Mouse (Mus musculus): Measurements from ENCODE around the gene Gna13. TPM values are rescaled to one million over a fixed set of nuclear protein-coding genes. Genes with fewer than 3 reads are reported as not detected.
"Not testable (repeated sequence)": the region's sequence is repeated elsewhere in the genome, so short reads cannot be mapped to it uniquely, and the experiment has no call there.

Gene Gna13
- polyA plus RNA-seq, 1 experiment from 2014 or later = 16.9 TPM

GRCm38 (mm10) chr11:109335890-109336289 is 26.7 kb upstream of the Gna13 start:
- H3K4me1 ChIP-seq = peaks cover 12% of the 10 kb centered on the region
- no peaks in the 10 kb centered on the region for H3K36me3 ChIP-seq
- H3K9me3 ChIP-seq (replicated peaks) = no peaks in the 10 kb centered on the region
- H3K4me3 ChIP-seq = no peak overlapping the region
- no peak for DNase-seq (ENCODE audit: low spot score)
- H3K27ac ChIP-seq (replicated peaks) = no peak overlapping the region
- no peaks in the 10 kb centered on the region for H3K27me3 ChIP-seq (ENCODE audit: low read depth, poor library complexity, severe bottlenecking)
- WGBS = 73% methylated on average over 6 of the region's 6 CpGs

- H3K27me3 ChIP-seq (ENCODE audit: low read depth, poor library complexity, severe bottlenecking) = no peaks in the 10 kb centered on the region
- WGBS = 96% methylated on average over 8 of the region's 8 CpGs
- no peak for DNase-seq (ENCODE audit: low spot score)
- H3K36me3 ChIP-seq = no peaks in the 10 kb centered on the region
- H3K9me3 ChIP-seq (replicated peaks) = no peaks in the 10 kb centered on the region
- H3K4me3 ChIP-seq = no peak overlapping the region
- H3K4me1 ChIP-seq = peaks cover 12% of the 10 kb centered on the region
- H3K27ac ChIP-seq (replicated peaks) = no peak overlapping the region
Observed at GRCm38 (mm10) chr11:109339155-109339938, 23.3 kb upstream of the Gna13 start.

- 87% methylated on average over 5 of the region's 5 CpGs for WGBS
- Histone ChIP-seq H3K9me3 (replicated peaks) (no peaks in the 10 kb centered on the region), H3K27ac (replicated peaks) (no peak overlapping the region), H3K4me3 (no peak overlapping the region), H3K36me3 (no peaks in the 10 kb centered on the region), H3K27me3 (ENCODE audit: low read depth, poor library complexity, severe bottlenecking) (no peaks in the 10 kb centered on the region), H3K4me1 (peaks cover 12% of the 10 kb centered on the region)
- no peak for DNase-seq (ENCODE audit: low spot score)
Observed at GRCm38 (mm10) chr11:109340541-109340940, 22.1 kb upstream of the Gna13 start.

GRCm38 (mm10) chr11:109342666-109343065 is 20.0 kb upstream of the Gna13 start:
- not testable (repeated sequence) for H3K4me3 ChIP-seq; H3K27ac ChIP-seq (replicated peaks); H3K27me3 ChIP-seq (ENCODE audit: low read depth, poor library complexity, severe bottlenecking); DNase-seq (ENCODE audit: low spot score); H3K9me3 ChIP-seq (replicated peaks); H3K36me3 ChIP-seq
- H3K4me1 ChIP-seq = peaks cover 24% of the 10 kb centered on the region
- 97% methylated on average over 3 of the region's 4 CpGs for WGBS

- H3K27me3 ChIP-seq (ENCODE audit: low read depth, poor library complexity, severe bottlenecking) = no peaks in the 10 kb centered on the region
- peak overlapping the region; percentile 55; the same call in 1 of the 2 replicates for H3K27ac ChIP-seq (replicated peaks)
- DNase-seq (ENCODE audit: low spot score) = no peak
- H3K4me3 ChIP-seq = no peak overlapping the region
- 30% methylated on average over 7 of the region's 7 CpGs for WGBS
- no peaks in the 10 kb centered on the region for H3K36me3 ChIP-seq
- H3K9me3 ChIP-seq (replicated peaks) = no peaks in the 10 kb centered on the region
- peaks cover 30% of the 10 kb centered on the region for H3K4me1 ChIP-seq
Observed at GRCm38 (mm10) chr11:109343558-109343957, 19.1 kb upstream of the Gna13 start.

GRCm38 (mm10) chr11:109343991-109344599 is 18.5 kb upstream of the Gna13 start:
- WGBS = 30% methylated on average over 10 of the region's 10 CpGs
- Histone ChIP-seq H3K36me3 (no peaks in the 10 kb centered on the region), H3K27me3 (ENCODE audit: low read depth, poor library complexity, severe bottlenecking) (no peaks in the 10 kb centered on the region), H3K9me3 (replicated peaks) (no peaks in the 10 kb centered on the region), H3K27ac (replicated peaks) (peak overlapping the region; percentile 55; the same call in 1 of the 2 replicates), H3K4me3 (no peak overlapping the region), H3K4me1 (peaks cover 30% of the 10 kb centered on the region)
- DNase-seq (ENCODE audit: low spot score) = no peak

- no peak for DNase-seq (ENCODE audit: low spot score)
- Histone ChIP-seq H3K27ac (replicated peaks) (peak overlapping the region; percentile 50; the same call in 1 of the 2 replicates), H3K36me3 (no peaks in the 10 kb centered on the region), H3K4me1 (peaks cover 30% of the 10 kb centered on the region), H3K4me3 (no peak overlapping the region), H3K9me3 (replicated peaks) (no peaks in the 10 kb centered on the region), H3K27me3 (ENCODE audit: low read depth, poor library complexity, severe bottlenecking) (no peaks in the 10 kb centered on the region)
- 72% methylated on average over 10 of the region's 10 CpGs for WGBS
Observed at GRCm38 (mm10) chr11:109347242-109347959, 15.2 kb upstream of the Gna13 start.

GRCm38 (mm10) chr11:109348408-109348807 is 14.2 kb upstream of the Gna13 start:
- Histone ChIP-seq H3K4me3 (no peak overlapping the region), H3K4me1 (peaks cover 31% of the 10 kb centered on the region), H3K27me3 (ENCODE audit: low read depth, poor library complexity, severe bottlenecking) (no peaks in the 10 kb centered on the region), H3K27ac (replicated peaks) (no peak overlapping the region), H3K9me3 (replicated peaks) (no peaks in the 10 kb centered on the region), H3K36me3 (no peaks in the 10 kb centered on the region)
- 88% methylated on average over 12 of the region's 12 CpGs for WGBS
- no peak for DNase-seq (ENCODE audit: low spot score)

- no peaks in the 10 kb centered on the region for H3K27me3 ChIP-seq (ENCODE audit: low read depth, poor library complexity, severe bottlenecking)
- H3K4me1 ChIP-seq = peaks cover 23% of the 10 kb centered on the region
- 64% methylated on average over 5 of the region's 5 CpGs for WGBS
- H3K27ac ChIP-seq (replicated peaks) = no peak overlapping the region
- H3K4me3 ChIP-seq = no peak overlapping the region
- no peak for DNase-seq (ENCODE audit: low spot score)
- H3K9me3 ChIP-seq (replicated peaks) = no peaks in the 10 kb centered on the region
- H3K36me3 ChIP-seq = no peaks in the 10 kb centered on the region
Observed at GRCm38 (mm10) chr11:109349652-109350316, 12.8 kb upstream of the Gna13 start.

GRCm38 (mm10) chr11:109350317-109350714 is 12.3 kb upstream of the Gna13 start:
- Histone ChIP-seq H3K27me3 (ENCODE audit: low read depth, poor library complexity, severe bottlenecking) (no peaks in the 10 kb centered on the region), H3K9me3 (replicated peaks) (no peaks in the 10 kb centered on the region), H3K36me3 (no peaks in the 10 kb centered on the region), H3K4me1 (peaks cover 23% of the 10 kb centered on the region), H3K4me3 (no peak overlapping the region), H3K27ac (replicated peaks) (no peak overlapping the region)
- no peak for DNase-seq (ENCODE audit: low spot score)
- 88% methylated on average over 7 of the region's 7 CpGs for WGBS

GRCm38 (mm10) chr11:109351489-109351888 is 11.1 kb upstream of the Gna13 start:
- Histone ChIP-seq H3K27me3 (ENCODE audit: low read depth, poor library complexity, severe bottlenecking) (no peaks in the 10 kb centered on the region), H3K9me3 (replicated peaks) (no peaks in the 10 kb centered on the region), H3K4me1 (peaks cover 26% of the 10 kb centered on the region), H3K36me3 (no peaks in the 10 kb centered on the region), H3K27ac (replicated peaks) (no peak overlapping the region), H3K4me3 (no peak overlapping the region)
- WGBS = 96% methylated on average over 4 of the region's 4 CpGs
- no peak for DNase-seq (ENCODE audit: low spot score)

GRCm38 (mm10) chr11:109353391-109354235 is 9.0 kb upstream of the Gna13 start:
- Histone ChIP-seq H3K9me3 (replicated peaks) (no peaks in the 10 kb centered on the region), H3K27ac (replicated peaks) (no peak overlapping the region), H3K4me1 (peaks cover 21% of the 10 kb centered on the region), H3K27me3 (ENCODE audit: low read depth, poor library complexity, severe bottlenecking) (no peaks in the 10 kb centered on the region), H3K36me3 (no peaks in the 10 kb centered on the region), H3K4me3 (no peak overlapping the region)
- no peak for DNase-seq (ENCODE audit: low spot score)
- WGBS = 76% methylated on average over 12 of the region's 12 CpGs

Data from midbrain, embryonic 10.5 days (tissue).